Mouse (Mus musculus): ENCODE data around the gene Crtc1.

DNA sequence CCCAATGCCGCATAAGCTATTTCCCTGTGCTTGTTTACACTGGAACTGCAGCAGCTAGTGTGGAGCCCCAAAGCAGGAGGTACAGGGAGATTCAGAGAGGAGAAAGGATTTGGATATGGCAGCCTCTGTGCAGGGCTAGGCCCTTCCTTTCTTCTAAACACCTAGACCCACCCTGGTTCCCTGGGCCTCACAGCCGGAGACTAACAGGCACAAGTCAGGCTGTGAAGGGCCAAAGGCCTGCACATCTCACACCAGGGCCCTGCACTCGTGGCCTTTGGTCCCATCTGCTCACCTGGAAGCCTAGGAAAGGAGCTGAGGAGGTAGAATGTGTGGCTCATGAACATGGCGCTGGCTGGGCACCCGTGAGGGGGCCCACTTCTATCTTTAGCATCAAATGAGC, 43.2 kb downstream of the Crtc1 start:
- TF ChIP-seq POLR2A (IDR thresholded peaks at IDR 0.05; ENCODE audit: low read depth, low read length) (no peak), CTCF (IDR thresholded peaks at IDR 0.05; ENCODE audit: extremely low read depth, insufficient read length, insufficient replicate concordance, low read depth, low read length) (no peak)
